Mouse (Mus musculus) stomach, postnatal 0 days (tissue): ENCODE results near the gene Stard13.

Experiments used
- CTCF ChIP-seq: IDR thresholded peaks from 2 replicates; pipeline ENCODE4 v1.5.1; 2016; ENCODE audit warnings: antibody characterized with exemption, low read depth, mild to moderate bottlenecking, moderate library complexity
- EP300 ChIP-seq: optimal IDR thresholded peaks from 2 replicates; pipeline ENCODE3; 2016; ENCODE audit warnings: antibody characterized with exemption

GRCm38 (mm10) chr5:151192266-151192665 is 41.4 kb downstream of the Stard13 start:
- TF ChIP-seq EP300 (no peak), CTCF (no peak)
